Mouse (Mus musculus) heart, adult 18-20 months (tissue): Measurements from ENCODE around the gene Crim1. TPM values are rescaled to one million over a fixed set of nuclear protein-coding genes. Genes with fewer than 3 reads are reported as not detected.

ENCODE experiments used
- DNase-seq, 2 experiments: peaks; one replicate each; pipeline ENCODE4 v3.0.0; 2021 to 2022; ENCODE audit warnings: mixed read lengths in 1 of 2
- total RNA-seq, 2 experiments: library from RNA; stranded (reverse); gene quantifications; 2 replicates each; pipeline ENCODE4 v1.2.3; 2021

Gene Crim1
- total RNA-seq, 2 experiments from 2014 or later: 51.2 to 66.8 TPM

GRCm38 (mm10) chr17:78286021-78286420 is 86.0 kb downstream of the Crim1 start:
- no peak for DNase-seq

DNA sequence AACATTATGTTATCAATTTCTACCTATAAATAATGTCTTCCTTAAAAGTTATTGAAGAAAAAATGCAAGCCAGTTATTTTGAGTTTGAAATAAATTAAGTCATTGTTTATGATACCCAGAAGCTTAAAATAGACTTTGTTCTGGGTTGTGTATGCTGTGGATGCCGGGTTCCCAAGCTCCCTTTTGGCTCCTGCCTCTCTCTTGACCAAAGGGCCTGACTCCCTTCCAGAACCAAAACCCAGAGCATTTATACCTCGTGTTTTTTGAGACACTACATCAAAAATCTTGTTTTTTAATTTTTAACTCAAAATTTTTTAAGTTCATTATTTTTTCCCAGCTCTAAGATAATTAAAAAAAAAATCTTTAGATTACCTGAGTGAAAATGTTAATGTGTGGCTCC is 87.3 kb downstream of the Crim1 start:
- no peak for DNase-seq

DNA sequence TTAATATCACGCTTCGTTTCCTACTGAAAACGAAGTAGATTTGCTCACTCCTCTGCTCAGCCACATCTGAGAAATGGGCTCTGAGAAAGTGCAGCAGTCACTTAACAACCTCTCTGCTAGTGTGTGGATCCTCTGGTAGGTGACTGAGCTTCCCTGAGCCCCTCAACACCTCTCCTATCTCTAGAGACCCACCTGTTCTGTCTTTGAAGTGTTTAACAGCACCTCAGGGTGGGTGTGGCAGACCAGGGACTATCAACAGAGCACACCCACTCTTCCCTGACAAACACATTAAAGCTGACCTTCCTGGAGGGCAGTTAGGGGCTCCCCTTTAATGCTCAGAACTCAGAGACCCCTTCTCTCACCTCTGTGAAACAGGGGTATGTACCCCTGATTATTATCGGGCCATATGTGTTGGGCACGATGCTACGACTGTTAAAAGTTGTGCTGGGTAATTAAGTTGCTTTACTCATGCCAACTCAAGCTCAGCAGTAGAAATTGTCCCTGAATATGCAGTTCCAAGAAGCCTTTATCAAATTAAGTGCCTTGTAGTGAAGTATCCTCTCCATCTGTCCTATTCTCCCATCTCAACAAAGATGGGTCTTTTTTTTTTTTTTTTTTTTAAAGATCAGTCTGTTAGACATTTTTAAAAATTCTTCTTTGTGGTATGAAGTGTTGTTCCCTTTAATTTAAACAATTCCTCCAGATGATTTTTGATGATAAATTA is 90.3 kb downstream of the Crim1 start:
- DNase-seq: no peak

DNA sequence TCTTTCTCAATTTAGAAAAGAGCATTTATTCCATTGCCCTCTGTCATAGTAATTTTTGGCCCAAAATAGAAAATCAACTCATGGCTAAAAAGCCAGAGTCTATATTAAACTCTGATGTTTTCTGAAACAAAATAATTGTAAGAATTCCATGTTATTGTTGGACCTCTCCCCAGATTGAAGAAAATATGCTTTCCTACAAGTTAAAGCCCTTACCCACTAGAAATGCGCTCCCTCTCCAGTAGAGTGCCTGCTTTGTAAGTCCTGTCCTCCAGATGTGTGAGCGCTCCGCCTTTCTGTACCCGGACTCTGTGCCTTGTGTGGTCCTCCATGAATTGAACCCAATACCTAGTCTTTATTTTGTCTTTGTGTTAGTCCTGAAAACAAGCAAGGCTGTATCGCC is 91.0 kb downstream of the Crim1 start:
- DNase-seq: no peak

- no peak for DNase-seq
Observed at GRCm38 (mm10) chr17:78292301-78292700, 92.3 kb downstream of the Crim1 start.

DNA sequence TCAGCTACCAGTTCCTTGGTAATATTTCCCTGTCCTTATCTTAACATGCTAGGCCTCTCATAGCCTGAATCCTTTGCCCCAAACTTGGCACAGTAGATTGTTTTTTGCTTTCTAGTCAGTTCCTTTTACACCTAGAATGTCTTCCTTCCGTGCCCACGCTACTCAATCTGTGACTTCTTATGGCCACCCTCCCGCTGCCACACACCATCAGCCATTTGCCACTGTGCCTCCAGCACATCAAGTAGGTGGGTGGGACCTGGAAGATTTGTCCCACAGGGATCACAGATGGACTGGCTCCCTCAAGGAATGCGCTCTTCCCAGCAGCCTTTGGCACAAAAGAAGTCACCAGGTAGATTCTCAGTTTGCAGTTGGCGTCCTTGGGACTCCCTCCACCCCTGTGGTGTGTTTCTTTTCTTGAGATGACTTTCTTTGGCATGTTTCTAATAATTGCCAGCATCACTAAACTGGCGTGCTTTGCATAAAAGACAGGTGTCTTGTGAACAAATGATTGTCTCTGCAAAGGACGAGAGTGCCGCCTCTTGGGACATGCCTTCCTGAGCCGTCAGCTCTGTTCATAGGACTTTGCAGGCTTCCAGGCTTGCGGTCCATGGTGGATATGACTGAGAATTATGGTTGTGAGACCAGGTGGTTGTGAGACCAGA is 92.9 kb downstream of the Crim1 start:
- DNase-seq: no peak

DNA sequence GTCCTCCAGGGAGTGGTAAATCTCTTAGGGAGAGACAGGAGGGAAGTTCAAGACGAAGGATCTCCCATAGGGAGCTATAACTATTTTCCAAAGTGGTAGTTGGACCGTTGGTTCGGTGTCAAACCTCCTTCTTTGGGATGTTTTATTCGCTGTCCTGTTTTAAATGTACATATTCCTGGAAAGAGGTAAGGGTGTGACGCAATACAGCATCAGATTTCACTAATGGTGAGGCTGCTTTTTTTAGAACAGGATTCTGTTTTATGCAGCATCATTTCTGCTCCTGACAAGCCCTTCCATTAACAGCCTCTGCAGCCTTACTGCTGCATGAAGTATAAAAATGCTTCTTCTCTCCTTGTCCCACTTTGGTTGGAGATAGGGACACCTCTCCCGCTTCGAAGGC is 95.9 kb downstream of the Crim1 start:
- no peak for DNase-seq

GRCm38 (mm10) chr17:78298140-78298539 is 98.1 kb downstream of the Crim1 start:
- peak in 1 of 2 experiments; percentile 24 for DNase-seq

DNA sequence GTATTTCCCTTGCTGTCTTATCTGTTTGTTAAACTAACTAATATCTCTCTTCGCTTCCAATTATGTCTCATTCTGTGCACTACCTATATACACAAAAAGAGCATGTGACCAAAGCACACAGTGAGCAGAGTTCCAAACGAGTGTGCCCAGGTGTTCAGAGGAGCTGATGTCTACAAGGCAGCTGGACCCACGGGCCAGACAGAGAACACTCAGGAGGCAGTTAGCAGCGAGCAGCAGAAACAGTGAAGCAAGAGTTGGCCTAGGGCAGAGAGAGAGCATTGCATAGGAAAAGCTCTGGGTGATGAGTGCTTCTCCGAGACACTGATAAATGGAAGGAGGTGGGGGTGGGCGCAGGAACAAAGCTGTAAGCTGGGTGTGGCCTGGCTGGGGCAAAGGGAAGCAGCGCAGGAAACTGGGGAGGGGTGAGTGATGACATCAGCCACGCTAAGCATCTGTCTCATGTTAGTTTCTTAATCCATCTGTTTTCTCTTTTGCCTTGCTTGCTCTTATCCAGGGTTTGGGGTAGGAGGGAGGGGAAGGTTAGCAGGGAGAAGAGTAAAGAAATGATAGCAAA is 99.0 kb downstream of the Crim1 start:
- peak in 1 of 2 experiments; percentile 28 for DNase-seq

- DNase-seq: no peak
Observed at GRCm38 (mm10) chr17:78303053-78303452, 103.0 kb downstream of the Crim1 start.

- no peak for DNase-seq
Observed at GRCm38 (mm10) chr17:78304059-78304458, 104.0 kb downstream of the Crim1 start.

- DNase-seq: no peak
Observed at GRCm38 (mm10) chr17:78306434-78306833, 106.4 kb downstream of the Crim1 start.

- DNase-seq: no peak
Observed at GRCm38 (mm10) chr17:78308221-78308620, 108.2 kb downstream of the Crim1 start.

DNA sequence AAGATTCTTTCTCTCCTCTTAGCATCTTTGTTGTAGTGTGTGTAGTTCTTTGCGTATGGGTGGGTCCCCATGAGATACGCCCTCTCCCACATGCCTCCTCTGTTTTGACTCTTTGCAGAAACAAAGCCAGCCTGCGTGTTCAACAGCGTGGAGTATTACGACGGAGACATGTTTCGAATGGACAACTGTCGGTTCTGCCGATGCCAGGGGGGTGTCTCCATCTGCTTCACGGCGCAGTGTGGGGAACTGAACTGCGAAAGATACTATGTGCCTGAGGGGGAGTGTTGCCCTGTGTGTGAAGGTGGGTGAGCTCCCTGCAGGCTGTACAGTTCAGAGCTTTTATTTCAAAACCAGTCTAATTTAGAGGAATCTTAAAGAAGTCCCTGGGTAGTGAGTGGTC is 113.0 kb downstream of the Crim1 start:
- no peak for DNase-seq

GRCm38 (mm10) chr17:78313612-78314011 is 113.6 kb downstream of the Crim1 start:
- DNase-seq: peak in 1 of 2 experiments; percentile 26

DNA sequence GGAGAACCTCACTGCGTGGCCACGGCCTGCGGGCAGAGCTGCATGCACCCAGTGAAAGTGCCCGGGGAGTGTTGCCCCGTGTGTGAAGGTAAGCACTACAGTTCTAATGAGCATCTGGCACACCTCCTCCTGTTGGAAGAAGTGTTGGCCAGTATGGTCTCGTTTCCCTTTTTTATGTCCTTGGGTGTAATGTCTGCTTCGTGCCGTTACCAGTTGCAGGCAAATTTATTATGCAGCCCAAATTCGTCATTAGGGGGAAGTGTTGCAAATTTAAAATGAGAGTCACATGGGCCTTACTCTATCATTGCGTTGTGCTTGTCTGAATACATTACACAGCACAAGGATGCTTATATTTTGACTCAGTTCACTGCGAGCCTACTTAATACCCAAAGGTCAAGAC is 115.6 kb downstream of the Crim1 start:
- DNase-seq: no peak

- no peak for DNase-seq
Observed at GRCm38 (mm10) chr17:78317381-78317780, 117.3 kb downstream of the Crim1 start.

DNA sequence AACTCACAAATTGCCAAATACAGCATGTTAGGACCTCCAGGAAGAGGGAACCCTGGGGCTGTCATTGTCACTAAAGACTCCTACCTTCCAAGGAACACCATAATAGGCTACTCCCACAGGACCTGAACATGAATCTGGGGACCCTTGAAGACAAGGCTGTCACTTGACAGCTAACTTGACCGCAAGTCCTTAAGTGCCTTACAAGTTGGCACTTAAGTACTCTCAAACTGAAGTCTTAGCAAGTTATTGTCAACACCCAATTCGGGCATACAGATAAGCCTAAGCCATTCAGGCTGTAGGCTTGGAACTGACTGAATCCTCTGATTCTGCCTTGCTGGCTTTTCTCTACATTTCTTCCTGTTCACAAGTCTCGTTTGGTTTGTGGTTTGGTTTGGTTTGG is 118.8 kb downstream of the Crim1 start:
- DNase-seq: no peak

GRCm38 (mm10) chr17:78321216-78321835 is 121.3 kb downstream of the Crim1 start:
- peak; percentile 34 to 52 for DNase-seq

DNA sequence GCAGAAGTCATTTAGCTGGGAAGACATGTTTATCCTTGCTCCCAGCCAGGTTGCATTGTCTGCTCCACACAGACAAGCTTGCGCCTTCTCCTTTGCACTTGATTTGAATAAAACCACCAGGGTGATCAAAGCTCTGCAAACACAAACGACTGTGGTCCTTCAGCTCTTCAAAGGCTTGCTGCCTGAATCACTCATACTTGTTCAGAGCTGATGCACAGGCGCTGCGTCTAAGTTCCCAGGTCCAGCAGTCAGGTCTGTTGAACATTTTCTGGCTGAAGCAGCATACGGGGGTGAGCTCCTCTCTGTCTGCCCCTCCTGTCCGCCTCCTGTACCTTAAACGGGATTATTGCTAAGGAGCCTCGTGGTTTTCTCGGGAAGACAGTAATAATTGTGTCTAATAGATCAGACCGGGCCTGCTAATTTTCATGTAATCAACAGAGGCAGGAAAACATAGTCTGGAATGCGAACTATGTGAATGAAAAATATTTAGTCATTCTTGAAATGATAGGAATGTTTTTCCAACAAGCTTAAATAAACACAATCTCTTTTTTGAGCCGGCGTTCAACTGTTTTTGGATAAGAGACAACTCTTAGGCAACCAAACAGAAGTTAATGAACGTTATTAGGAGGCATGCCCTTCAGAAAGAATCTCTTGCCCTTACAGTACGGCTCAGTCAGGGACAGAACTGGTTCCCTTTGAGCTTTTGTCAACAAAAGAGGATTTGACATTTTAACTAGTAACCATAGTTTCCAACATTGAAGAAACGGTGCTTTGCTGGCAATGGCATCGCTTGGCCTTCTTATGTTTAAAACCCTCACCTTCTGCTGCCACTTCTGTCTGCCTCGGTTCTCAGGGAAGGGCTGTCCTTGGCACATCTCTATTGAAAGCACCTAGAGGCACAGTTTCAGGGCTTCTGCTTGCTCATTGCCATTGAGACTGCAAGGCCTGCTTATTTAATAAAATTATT is 122.6 kb downstream of the Crim1 start:
- peak; percentile 40 to 54 for DNase-seq

GRCm38 (mm10) chr17:78325761-78326332 is 125.8 kb downstream of the Crim1 start:
- DNase-seq: no peak
